Mouse (Mus musculus): ENCODE data around the gene Cd9.

The Cd9 gene

DNA sequence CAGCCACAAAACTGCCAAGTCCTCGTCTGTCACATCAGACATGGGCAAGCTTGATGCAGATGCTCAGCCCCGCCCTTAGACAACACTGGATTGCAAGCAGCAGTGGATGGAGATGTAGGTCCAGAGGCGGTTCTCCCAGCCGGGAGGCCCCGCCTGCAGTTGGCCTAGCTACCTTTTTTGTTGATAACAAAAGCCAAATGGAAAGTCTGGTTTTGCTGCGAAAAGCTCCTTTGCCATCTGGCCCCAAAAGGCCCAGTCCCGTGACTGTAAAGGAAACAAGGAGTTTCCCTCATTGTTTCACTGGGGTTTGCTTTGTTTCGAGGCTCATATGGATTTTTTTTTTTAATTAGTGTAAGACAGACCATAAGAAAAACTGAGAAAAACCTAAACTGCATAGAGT, 18.5 kb downstream of the Cd9 start:
- no peak for DNase-seq (ENCODE audit: low spot score in 2 of 2)

DNA sequence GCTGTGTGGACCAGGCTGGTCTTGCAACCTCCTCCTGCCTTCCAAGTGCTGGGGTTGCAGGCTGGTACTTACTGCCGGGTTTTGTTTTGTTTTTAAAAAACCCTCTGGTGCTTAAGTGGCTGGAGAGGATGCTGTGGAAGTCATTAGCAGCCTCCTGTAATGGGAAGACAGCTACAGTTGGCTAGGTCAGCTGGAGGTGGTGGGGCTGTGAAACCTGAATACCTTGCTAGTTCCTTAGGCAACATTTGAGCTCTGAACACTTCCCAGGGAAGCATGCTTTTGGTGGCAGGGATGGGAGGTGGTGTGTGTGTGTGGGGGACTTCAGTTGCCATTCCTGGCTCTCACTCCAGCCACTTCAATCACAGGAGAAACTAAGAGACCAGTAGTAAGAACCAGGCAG, 19.4 kb downstream of the Cd9 start:
- DNase-seq (ENCODE audit: low spot score in 2 of 2), result no peak

GRCm38 (mm10) chr6:125473939-125474338, 20.7 kb downstream of the Cd9 start:
- DNase-seq (ENCODE audit: low spot score in 2 of 2), result no peak

DNA sequence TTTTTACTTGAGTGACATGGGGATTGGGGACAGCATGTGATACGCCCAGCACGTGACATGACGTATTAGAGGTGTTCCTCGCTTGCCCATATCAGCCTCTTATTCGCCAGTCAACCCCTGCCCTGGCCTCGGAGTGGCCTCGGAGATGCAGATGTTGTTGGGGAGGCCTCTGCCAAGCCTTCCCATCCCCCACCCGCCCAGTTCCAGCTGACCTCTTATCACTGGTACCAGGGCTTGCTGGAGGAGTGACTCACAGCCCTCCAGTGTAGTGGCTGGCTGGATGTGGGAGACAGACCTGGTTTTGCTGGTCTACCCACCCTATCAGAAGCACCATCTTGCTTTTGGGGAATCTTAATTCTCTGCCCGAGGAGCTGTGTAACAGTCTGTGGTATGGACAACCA, 21.3 kb downstream of the Cd9 start:
- no peak for DNase-seq (ENCODE audit: low spot score in 2 of 2)

- DNase-seq (ENCODE audit: low spot score in 2 of 2), result no peak
These were observed 22.7 kb downstream of the Cd9 start for GRCm38 (mm10) chr6:125471921-125472320.

DNA sequence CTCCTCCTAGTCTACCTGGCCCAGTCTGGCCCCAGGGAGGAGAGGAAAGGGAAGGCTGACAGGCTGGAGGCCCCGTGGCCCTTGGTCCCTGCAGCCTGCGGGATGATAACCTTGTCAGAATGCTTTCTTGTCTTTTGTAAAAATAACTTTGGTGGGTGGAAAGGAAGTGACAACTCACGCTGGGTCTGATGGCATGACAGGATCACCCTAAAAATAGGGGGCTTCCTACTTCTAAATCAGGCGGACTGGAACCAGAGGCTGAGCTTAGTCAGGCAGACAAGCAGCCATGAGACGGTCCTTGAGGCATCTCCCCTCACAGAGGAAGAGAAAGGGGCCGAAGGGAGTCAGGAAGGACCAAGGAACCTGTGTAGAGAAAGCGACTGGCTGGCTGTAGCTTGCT, 23.3 kb downstream of the Cd9 start:
- peak in 1 of 2 experiments; percentile 26 for DNase-seq (ENCODE audit: low spot score in 2 of 2)

DNA sequence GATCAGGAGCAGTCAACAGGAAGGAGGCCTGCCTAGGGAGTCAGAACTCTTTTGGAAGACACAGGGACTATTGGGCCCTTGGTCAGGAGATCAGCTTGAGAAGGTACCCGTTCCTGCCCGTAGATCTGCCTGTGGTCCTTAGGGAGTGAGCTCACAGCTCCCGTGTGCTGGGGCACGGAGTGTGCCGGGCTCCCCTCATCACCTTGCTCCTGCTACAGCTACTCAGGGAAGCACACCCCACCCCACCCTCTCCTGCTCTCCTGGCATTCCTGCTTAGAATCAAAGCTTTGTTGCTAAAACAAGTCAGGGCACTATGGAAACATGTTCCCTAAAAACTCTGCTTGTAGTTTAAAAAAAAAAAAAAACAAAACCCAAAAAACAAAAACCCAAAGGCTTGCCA, 24.0 kb downstream of the Cd9 start:
- no peak for DNase-seq (ENCODE audit: low spot score in 2 of 2)

- no peak for DNase-seq (ENCODE audit: low spot score in 2 of 2)
These were observed 25.4 kb downstream of the Cd9 start for GRCm38 (mm10) chr6:125469222-125469621.

DNA sequence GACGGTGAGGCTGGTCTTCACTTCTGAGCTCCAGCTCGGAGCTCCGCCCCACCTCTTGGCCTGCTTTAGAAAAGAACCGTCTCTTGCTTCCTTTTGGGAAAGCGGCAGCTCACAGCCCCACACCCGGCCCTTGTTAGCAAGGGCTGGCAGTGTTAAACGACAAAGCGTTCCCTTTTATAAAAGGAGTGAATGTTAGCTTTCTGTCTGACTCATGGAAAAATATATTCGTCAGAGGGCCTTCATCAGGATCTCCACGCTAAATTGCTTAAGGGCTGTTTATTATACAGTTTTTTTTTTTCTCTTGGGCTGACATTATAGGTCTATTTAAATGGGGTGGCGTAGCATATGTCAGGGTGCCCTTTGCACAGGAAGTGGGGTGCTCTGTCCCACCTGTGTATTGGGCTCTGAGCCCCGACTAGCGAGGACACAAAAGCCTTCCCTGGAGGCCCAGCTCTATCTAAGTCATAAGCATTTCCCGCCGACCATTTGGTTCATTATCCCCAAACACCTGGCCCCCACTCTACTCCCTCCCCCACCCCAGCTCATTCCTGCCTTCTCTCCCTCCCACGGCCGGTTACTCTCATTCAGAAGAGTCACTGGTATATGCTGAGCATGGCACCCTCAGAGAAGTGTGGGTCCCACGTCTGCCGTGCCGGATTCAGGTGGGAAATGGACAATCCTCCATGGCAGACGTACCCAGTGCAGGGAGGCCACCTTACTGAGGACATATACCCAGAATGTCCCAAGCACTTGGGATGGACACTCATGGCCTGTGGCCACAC, 26.2 kb downstream of the Cd9 start:
- peak in 1 of 2 experiments; percentile 23 for DNase-seq (ENCODE audit: low spot score in 2 of 2)

- peak; percentile 22 to 53 for DNase-seq (ENCODE audit: low spot score in 2 of 2)
These were observed 27.3 kb downstream of the Cd9 start for GRCm38 (mm10) chr6:125467301-125467715.

DNA sequence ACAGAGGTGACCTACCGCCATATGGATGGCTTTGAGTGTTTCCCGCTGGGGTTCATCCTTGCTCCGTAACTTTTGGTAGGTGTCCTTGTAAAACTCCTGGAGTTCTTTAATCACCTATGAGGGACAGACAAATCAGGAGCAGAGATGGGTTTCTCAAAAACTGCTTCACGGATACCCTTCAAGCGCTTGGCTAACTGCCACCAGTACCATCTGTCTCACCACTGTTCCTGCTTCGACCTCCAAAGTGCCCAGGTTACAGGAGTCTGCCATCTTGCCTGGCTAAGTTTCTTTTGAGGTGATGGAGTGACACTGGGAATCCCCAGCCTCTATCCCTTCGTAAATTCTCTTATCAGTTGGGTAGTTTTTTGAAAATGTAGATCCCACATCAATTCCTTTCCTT, 32.3 kb downstream of the Cd9 start:
- DNase-seq (ENCODE audit: low spot score in 2 of 2), result no peak

GRCm38 (mm10) chr6:125461788-125462187, 32.8 kb downstream of the Cd9 start:
- DNase-seq (ENCODE audit: low spot score in 2 of 2), result no peak

DNA sequence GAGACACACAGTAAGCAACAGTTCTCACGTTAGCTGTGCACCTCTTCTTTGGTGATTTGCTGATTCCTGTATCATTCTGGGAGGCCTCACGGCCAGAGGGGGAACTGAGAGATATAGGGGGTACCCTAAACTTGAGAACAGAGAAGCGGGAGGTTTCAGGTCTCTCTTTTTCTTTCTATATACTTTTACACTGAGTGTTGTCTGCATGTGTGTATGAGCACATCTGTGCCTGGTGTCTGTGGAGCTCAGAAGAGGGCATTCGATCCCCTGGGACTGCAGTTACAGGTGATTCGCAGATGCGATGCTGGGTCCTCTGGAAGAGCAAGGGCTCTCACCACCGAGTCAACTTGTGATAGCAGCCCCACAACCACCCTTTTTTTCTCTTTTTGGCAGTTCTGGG, 33.3 kb downstream of the Cd9 start:
- DNase-seq (ENCODE audit: low spot score in 2 of 2), result no peak

- no peak for DNase-seq (ENCODE audit: low spot score in 2 of 2)
These were observed 34.0 kb downstream of the Cd9 start for GRCm38 (mm10) chr6:125460589-125460988.

- DNase-seq (ENCODE audit: low spot score in 2 of 2), result no peak
These were observed 34.7 kb downstream of the Cd9 start for GRCm38 (mm10) chr6:125459903-125460302.

DNA sequence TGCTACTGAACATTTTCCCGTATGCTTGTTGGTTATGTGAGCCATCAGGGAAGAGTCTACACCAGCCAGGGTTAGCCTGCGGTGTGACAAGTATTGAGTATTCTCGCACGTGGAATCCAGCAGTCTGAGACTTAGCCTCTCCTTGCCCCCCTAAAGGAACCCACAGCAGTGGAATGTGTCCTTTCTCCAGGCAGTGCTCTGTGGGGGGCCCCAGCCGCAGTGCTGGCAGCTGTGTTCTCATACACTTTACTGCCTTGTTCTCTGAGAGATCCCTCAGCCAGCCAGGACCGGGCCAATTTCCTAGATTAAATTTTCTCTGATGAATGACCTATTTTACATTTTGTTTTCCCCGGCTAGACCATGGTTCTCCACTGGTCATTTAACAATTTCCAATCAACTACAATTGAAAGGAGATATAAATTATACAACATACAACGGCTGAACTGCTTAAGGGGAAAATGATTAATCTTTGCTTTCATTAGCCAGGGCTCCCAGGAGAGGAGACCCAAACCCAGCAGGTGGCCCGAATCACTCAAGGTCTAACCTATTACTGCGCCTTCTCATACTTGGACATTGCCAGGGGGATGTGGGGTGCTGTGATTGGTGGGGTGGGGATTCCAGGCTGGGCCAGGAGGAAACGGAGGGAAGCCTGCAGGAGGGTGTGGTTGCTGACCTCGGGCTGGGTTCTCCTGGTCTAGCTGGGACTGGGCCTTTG, 38.6 kb downstream of the Cd9 start:
- no peak for DNase-seq (ENCODE audit: low spot score in 2 of 2)

- no peak for DNase-seq (ENCODE audit: low spot score in 2 of 2)
These were observed 39.9 kb downstream of the Cd9 start for GRCm38 (mm10) chr6:125454731-125455130.

GRCm38 (mm10) chr6:125454299-125454698, 40.3 kb downstream of the Cd9 start:
- no peak for DNase-seq (ENCODE audit: low spot score in 2 of 2)

DNA sequence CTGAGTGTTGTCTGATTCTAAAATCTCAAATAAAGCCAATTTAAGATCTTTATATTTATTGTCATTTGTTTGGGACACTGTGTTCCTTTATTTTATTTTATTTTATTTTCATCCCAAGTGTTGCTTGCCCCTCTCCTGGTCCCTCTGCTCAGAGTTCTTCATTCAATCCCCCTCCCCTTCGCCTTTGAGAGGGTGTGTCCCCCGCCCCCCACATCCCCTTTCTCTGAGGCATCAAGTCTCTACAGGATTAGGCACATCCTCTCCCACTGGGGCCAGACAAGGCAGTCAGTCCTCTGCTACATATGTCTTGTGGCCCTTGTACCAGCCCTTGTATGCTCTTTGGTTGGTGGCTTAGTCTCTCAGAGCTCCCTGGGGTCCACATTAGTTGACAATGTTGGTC, 46.9 kb downstream of the Cd9 start:
- DNase-seq (ENCODE audit: low spot score in 2 of 2), result no peak

GRCm38 (mm10) chr6:125447205-125447604, 47.4 kb downstream of the Cd9 start:
- no peak for DNase-seq (ENCODE audit: low spot score in 2 of 2)

DNA sequence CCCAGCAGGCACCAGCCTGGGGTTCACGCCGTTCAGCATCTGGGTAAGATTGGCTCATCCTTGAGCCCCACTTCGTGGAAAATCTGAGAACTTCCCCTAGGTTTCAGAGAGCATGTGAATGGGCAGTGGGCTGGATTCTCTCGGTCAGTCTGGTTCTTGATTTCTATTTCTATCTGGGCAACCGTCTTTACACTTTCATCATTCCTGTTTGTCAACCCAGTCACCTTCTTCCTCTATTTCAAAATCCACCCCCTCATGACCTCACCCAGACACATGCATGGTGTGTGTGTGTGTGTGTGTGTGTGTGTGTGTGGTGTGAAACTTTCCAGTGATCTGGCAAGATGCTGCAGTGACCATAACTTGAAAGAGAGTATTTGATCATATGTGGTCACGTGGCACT, 49.2 kb downstream of the Cd9 start:
- no peak for DNase-seq (ENCODE audit: low spot score in 2 of 2)

- no peak for DNase-seq (ENCODE audit: low spot score in 2 of 2)
These were observed 52.0 kb downstream of the Cd9 start for GRCm38 (mm10) chr6:125442591-125442990.

DNA sequence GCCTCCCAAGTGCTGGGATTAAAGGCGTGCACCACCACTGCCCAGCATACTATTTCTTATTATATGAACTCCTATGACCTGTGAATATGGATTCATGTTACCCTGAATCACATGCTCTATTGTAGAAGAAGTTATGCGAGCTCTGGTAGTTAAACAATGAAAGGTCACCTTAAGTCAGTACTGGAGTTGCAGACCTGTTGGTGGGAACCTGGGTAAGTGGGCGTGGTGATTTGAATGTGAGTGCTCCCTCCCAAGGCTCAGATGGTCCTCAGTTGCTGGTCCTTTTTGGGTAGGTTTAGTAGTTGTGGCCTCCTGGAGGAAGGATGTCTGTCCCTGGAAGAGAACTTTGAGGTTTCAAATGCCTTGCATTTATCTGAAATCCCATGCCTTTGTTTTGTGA, 57.8 kb downstream of the Cd9 start:
- DNase-seq (ENCODE audit: low spot score in 2 of 2), result no peak
